Mouse (Mus musculus): ENCODE results near the gene Tifa. TPM values are rescaled to one million over a fixed set of nuclear protein-coding genes. Genes with fewer than 3 reads are reported as not detected.
A peak's percentile ranks its signal among the peaks of the same experiment; 100 is the strongest.
"Not testable (repeated sequence)": the region's sequence is repeated elsewhere in the genome, so short reads cannot be mapped to it uniquely, and the experiment has no call there.

The Tifa gene
- polyA plus RNA-seq, 1 experiment from 2014 or later, result 4.3 TPM

DNA sequence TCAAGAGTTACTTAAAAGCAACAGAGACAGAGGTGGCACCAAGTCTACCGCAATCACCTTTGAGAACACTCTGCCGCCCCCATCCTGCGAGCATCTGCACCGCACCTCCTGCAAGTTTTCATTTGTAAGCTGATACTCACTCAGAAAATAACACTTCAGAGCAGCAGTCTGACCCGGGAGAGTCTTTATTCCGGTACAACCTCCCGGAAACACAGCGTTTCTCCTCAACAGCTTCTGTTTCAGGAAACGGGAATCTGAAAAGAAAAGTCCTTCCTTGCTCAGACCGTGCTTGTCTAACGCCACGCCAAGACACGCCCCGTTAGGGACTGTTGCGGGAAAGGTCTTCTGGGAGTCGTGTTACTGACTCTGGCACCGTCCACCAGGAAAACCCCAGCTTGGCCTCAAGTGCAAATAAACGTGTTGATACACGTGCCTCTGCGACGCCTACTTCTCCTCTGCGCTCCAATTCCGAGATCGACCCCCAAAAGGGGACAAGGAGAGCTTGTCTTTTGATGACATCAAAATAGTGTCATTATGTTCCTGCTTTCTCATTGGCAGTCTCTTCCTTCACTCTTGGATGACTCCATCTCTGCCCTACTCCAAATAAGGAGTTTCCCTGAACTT, 9.5 kb upstream of the Tifa start, which contains the start of gene Alpk1:
Alpk1 (minus strand) TSS at position 507 of the 624 bp plus-strand sequence.
- H3K4me2 ChIP-seq, result peak within 1 kb of the TSS; percentile 58
- ATAC-seq (ENCODE audit: low FRiP score) (no peak), DNase-seq (ENCODE audit: low spot score, missing footprints) (peak; percentile 93)
- no peaks in the 10 kb centered on the region; the same call in 1 of the 2 replicates for H3K27me3 ChIP-seq (ENCODE audit: control insufficient read depth, insufficient read depth, low read length)
- 4% methylated on average over 24 of the region's 24 CpGs for WGBS
- H3K4me3 ChIP-seq (ENCODE audit: low read depth, low read length), result peak within 1 kb of the TSS; percentile 31
- H3K4me1 ChIP-seq (ENCODE audit: control insufficient read depth, insufficient read depth, low read length), result 0 out of 2 replicates have a peak, but pooled peaks cover 3% of the 10 kb centered on the region
- peak within 1 kb of the TSS; percentile 30; the same call in 1 of the 2 replicates for H3K9ac ChIP-seq (ENCODE audit: low read length)
- no peaks in the 10 kb centered on the region for H3K9me3 ChIP-seq (ENCODE audit: control insufficient read depth, low read length)
- no peak within 1 kb of the TSS for H3K27ac ChIP-seq (ENCODE audit: low read depth, low read length)
- H3K36me3 ChIP-seq (ENCODE audit: control insufficient read depth, insufficient read depth, low read length), result no peaks in the 10 kb centered on the region

DNA sequence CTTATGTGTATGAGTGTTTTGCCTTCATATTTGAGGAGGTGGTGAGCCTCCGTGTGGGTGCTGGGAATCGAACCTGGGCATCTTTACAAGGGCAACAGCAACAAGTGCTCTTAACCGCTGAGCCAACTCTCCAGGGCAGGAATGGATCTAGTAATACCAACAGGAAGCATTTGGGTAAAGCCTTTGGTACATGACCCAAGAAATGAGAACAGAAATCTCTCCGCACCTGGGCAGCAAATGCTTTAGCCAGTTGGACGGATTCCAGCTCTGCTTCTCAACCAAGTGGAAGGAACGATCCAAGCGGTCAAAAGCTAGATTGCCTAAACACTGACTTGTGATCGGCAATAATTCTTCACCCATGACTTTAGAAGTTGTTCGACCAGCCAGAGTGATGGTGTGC, 8.7 kb upstream of the Tifa start:
- 0 out of 2 replicates have a peak, but pooled peaks cover 3% of the 10 kb centered on the region for H3K4me1 ChIP-seq (ENCODE audit: control insufficient read depth, insufficient read depth, low read length)
- no peak overlapping the region for H3K27ac ChIP-seq (ENCODE audit: low read depth, low read length)
- no peak overlapping the region for H3K4me3 ChIP-seq (ENCODE audit: low read depth, low read length)
- 98% methylated on average over 9 of the region's 9 CpGs for WGBS
- H3K9me3 ChIP-seq (ENCODE audit: control insufficient read depth, low read length), result no peaks in the 10 kb centered on the region
- no peak for ATAC-seq (ENCODE audit: low FRiP score)
- DNase-seq (ENCODE audit: low spot score, missing footprints), result peak; percentile 69
- H3K27me3 ChIP-seq (ENCODE audit: control insufficient read depth, insufficient read depth, low read length), result no peaks in the 10 kb centered on the region; the same call in 1 of the 2 replicates
- no peaks in the 10 kb centered on the region for H3K36me3 ChIP-seq (ENCODE audit: control insufficient read depth, insufficient read depth, low read length)
- no peak overlapping the region for H3K4me2 ChIP-seq
- H3K9ac ChIP-seq (ENCODE audit: low read length), result no peak overlapping the region

DNA sequence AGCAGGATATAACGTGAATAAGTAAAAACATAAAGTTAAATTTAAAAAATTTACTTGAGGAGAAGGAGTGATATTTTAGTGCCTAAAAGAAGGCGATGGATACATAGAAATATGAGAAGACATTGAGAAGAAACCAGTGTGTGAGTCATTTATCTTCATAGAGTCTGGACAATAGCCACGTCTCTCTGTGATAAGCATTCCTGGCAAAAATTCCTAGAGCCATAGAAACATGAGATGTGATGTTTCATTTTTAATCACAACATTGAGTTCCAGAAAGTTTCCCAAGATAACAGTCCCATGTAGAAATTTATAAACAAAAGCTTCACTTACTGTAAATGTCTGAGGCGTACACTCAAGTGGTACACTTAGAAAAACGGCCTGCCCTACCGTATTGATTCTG, 6.7 kb upstream of the Tifa start:
- ATAC-seq (ENCODE audit: low FRiP score) (no peak), DNase-seq (ENCODE audit: low spot score, missing footprints) (no peak)
- Histone ChIP-seq H3K36me3 (ENCODE audit: control insufficient read depth, insufficient read depth, low read length) (no peaks in the 10 kb centered on the region), H3K4me2 (no peak overlapping the region), H3K9ac (ENCODE audit: low read length) (no peak overlapping the region), H3K4me3 (ENCODE audit: low read depth, low read length) (no peak overlapping the region), H3K27ac (ENCODE audit: low read depth, low read length) (no peak overlapping the region), H3K4me1 (ENCODE audit: control insufficient read depth, insufficient read depth, low read length) (0 out of 2 replicates have a peak, but pooled peaks cover 3% of the 10 kb centered on the region), H3K9me3 (ENCODE audit: control insufficient read depth, low read length) (no peaks in the 10 kb centered on the region), H3K27me3 (ENCODE audit: control insufficient read depth, insufficient read depth, low read length) (peaks cover 6% of the 10 kb centered on the region)
- 89% methylated on average over 6 of the region's 6 CpGs for WGBS

DNA sequence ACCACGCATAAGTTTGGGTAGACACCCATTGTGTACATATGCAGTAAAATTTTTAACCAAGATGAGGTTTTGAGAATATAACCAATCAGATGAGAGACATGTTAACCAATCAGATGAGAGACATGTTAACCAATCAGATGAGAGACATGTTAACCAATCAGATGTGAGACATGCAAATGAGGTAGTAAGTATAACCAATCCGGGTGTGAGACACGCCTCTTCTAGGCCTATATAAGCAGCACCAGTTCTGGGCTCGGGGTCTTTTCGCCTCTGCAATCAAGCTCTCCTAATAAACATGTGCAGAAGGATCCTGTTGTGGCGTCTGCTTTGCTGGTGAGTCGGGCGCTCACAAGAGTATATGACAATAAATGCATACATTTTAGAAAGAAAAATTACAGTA, 5.9 kb upstream of the Tifa start:
- not testable (repeated sequence) for H3K27ac ChIP-seq (ENCODE audit: low read depth, low read length); H3K36me3 ChIP-seq (ENCODE audit: control insufficient read depth, insufficient read depth, low read length); DNase-seq (ENCODE audit: low spot score, missing footprints); H3K4me3 ChIP-seq (ENCODE audit: low read depth, low read length); ATAC-seq (ENCODE audit: low FRiP score); H3K4me2 ChIP-seq; H3K9me3 ChIP-seq (ENCODE audit: control insufficient read depth, low read length); H3K9ac ChIP-seq (ENCODE audit: low read length); H3K4me1 ChIP-seq (ENCODE audit: control insufficient read depth, insufficient read depth, low read length)
- peaks cover 13% of the 10 kb centered on the region for H3K27me3 ChIP-seq (ENCODE audit: control insufficient read depth, insufficient read depth, low read length)
- WGBS, result 94% methylated on average over 8 of the region's 8 CpGs

DNA sequence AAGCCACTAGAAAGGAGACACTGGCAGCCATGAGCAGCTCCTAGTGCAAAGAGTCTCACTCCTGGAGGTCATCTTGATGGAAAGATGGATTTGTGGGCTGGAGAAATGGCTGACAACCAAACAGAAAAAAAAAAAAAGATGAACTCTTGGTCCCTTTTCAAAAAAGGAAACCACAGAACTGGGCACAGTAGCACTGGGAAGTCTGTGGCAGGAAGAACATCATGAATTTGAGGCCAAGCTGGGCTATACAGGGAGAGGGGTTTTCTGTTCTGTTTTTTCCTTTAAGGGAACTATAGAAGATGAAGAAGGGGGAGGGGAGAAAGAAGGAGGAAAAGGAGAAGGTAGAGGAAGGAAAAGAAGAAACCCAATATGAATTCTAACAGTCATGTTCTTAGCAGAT, 2.6 kb upstream of the Tifa start:
- no peak overlapping the region for H3K4me3 ChIP-seq (ENCODE audit: low read depth, low read length)
- H3K9ac ChIP-seq (ENCODE audit: low read length), result no peak overlapping the region
- H3K4me2 ChIP-seq, result no peak overlapping the region
- ATAC-seq (ENCODE audit: low FRiP score) (no peak), DNase-seq (ENCODE audit: low spot score, missing footprints) (no peak)
- H3K4me1 ChIP-seq (ENCODE audit: control insufficient read depth, insufficient read depth, low read length), result peaks cover 17% of the 10 kb centered on the region
- no peak overlapping the region for H3K27ac ChIP-seq (ENCODE audit: low read depth, low read length)
- no peaks in the 10 kb centered on the region for H3K36me3 ChIP-seq (ENCODE audit: control insufficient read depth, insufficient read depth, low read length)
- peaks cover 38% of the 10 kb centered on the region for H3K27me3 ChIP-seq (ENCODE audit: control insufficient read depth, insufficient read depth, low read length)
- H3K9me3 ChIP-seq (ENCODE audit: control insufficient read depth, low read length), result no peaks in the 10 kb centered on the region

DNA sequence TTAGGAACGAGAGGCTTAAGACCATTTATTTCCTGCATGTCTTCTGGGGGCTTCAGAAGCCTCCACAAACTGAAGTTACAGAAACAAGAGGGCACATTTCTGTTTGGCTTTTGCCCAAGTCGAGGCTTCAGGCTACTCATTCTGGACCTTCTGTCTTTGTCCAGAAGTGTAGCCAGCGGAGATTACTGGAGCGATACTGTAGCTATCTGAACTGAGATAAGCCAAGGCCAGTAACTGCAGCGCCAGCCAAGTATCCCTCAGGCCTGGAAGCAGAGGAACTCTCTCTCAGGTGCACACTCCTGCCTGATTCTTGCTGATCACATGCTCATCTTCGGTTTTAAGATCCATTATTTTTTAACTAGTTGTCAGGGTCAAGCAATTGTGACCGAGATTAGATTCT, 1.6 kb upstream of the Tifa start:
- Histone ChIP-seq H3K9me3 (ENCODE audit: control insufficient read depth, low read length) (no peaks in the 10 kb centered on the region), H3K4me3 (ENCODE audit: low read depth, low read length) (no peak overlapping the region), H3K27me3 (ENCODE audit: control insufficient read depth, insufficient read depth, low read length) (peaks cover 42% of the 10 kb centered on the region), H3K4me1 (ENCODE audit: control insufficient read depth, insufficient read depth, low read length) (peaks cover 17% of the 10 kb centered on the region), H3K4me2 (no peak overlapping the region), H3K36me3 (ENCODE audit: control insufficient read depth, insufficient read depth, low read length) (no peaks in the 10 kb centered on the region), H3K9ac (ENCODE audit: low read length) (no peak overlapping the region), H3K27ac (ENCODE audit: low read depth, low read length) (no peak overlapping the region)
- DNase-seq (ENCODE audit: low spot score, missing footprints) (peak; percentile 87), ATAC-seq (ENCODE audit: low FRiP score) (no peak)
- WGBS, result 41% methylated on average over 7 of the region's 7 CpGs

DNA sequence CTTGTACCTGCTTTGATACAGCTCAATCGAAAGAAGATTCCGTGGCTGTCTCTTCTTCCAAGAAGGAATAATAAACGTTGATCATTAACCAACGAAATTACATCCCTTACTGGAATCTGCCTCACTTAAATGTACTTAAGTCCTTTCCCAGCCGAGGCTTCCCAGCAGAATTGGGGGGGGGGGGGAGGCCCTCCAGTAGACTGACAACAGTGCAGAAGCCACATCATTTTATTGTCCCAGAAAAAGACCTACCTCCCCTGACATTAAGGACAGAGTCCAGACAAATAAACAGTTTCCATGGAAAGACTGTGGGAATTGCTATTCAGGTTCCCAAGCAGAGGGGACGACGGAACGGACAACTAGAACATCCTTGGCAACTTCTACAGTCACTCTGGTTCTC, 686 bp upstream of the Tifa start:
- DNase-seq (ENCODE audit: low spot score, missing footprints) (no peak), ATAC-seq (ENCODE audit: low FRiP score) (no peak)
- no peak overlapping the region for H3K4me3 ChIP-seq (ENCODE audit: low read depth, low read length)
- H3K36me3 ChIP-seq (ENCODE audit: control insufficient read depth, insufficient read depth, low read length), result no peaks in the 10 kb centered on the region
- H3K9me3 ChIP-seq (ENCODE audit: control insufficient read depth, low read length), result no peaks in the 10 kb centered on the region
- H3K4me2 ChIP-seq, result no peak overlapping the region; the same call in 1 of the 2 replicates
- 18% methylated on average over 8 of the region's 8 CpGs for WGBS
- H3K4me1 ChIP-seq (ENCODE audit: control insufficient read depth, insufficient read depth, low read length), result peaks cover 17% of the 10 kb centered on the region
- H3K9ac ChIP-seq (ENCODE audit: low read length), result no peak overlapping the region
- H3K27me3 ChIP-seq (ENCODE audit: control insufficient read depth, insufficient read depth, low read length), result peaks cover 42% of the 10 kb centered on the region
- H3K27ac ChIP-seq (ENCODE audit: low read depth, low read length), result no peak overlapping the region

DNA sequence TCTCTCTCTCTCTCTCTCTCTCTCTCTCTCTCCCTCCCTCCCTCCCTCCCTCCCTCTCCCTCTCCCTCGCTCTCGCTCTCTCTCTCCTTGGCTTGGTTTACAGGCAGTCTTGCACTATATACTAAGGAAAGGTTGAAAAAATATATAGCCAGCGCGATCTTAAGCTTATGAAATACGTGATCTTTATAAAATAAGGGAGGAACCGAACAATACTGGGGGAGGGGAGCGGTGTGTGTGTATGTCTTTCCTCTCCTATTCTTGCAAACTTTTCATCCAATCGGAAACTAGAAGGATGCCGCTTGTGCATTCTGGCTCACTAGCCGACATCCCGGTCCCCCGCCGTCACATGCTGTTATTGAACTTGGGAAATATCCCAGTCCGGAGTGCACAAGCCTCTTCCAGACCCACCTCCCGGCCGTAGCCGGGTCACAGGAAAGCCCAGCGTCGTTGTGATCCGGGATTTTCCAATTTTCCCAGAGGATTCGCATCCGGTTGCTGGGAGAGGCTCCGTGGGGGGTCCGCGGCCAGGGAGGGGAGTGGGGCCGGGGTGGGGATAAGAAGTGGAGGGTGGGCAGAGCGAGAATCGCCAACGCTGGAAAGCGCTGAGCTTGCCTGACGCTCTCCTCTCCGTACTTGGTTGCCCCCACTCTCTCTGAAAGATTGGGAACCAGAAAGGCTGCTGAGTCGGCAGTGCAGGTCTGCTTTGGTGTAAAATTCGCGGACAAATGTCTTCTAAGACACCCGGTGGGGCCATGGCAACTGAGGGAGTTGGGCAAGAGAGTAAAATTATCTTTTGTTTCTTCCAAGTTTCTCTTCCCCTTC, 840 bp downstream of the Tifa start:
- under 1% methylated on average over 36 of the region's 36 CpGs for WGBS
- Histone ChIP-seq H3K4me1 (ENCODE audit: control insufficient read depth, insufficient read depth, low read length) (peaks cover 17% of the 10 kb centered on the region), H3K27ac (ENCODE audit: low read depth, low read length) (no peak overlapping the region), H3K4me2 (peak overlapping the region; percentile 96), H3K9ac (ENCODE audit: low read length) (peak overlapping the region; percentile 50), H3K9me3 (ENCODE audit: control insufficient read depth, low read length) (no peaks in the 10 kb centered on the region), H3K27me3 (ENCODE audit: control insufficient read depth, insufficient read depth, low read length) (peaks cover 42% of the 10 kb centered on the region), H3K36me3 (ENCODE audit: control insufficient read depth, insufficient read depth, low read length) (no peaks in the 10 kb centered on the region), H3K4me3 (ENCODE audit: low read depth, low read length) (peak overlapping the region; percentile 48)
- DNase-seq (ENCODE audit: low spot score, missing footprints) (peak; percentile 96), ATAC-seq (ENCODE audit: low FRiP score) (peak; percentile 64)

DNA sequence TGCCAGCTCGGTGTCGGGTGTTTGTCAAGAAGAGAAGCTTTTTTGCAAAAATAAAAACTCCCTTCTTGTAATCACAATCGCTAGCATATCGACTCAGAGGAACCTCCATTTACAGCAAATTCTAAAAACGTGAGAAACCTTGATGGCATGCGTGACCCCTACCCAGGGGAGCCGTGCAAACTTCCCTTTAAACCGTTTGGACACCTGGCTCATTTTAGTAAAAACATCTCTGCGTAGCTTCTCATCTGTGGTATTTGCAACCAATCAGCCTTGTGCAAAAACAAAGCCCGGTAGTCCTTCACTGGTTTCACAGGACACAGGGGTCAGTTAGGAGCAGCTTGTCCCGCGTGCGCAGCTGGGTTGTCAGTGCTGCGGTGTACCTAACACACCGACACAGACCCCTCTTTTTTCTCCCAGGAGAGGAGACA, 1.5 kb downstream of the Tifa start:
- WGBS, result 3% methylated on average over 15 of the region's 15 CpGs
- no peak for ATAC-seq (ENCODE audit: low FRiP score)

More for the DNA sequence above, 1.5 kb downstream of the Tifa start:
- Histone ChIP-seq H3K9me3 (ENCODE audit: control insufficient read depth, low read length) (no peaks in the 10 kb centered on the region), H3K4me1 (ENCODE audit: control insufficient read depth, insufficient read depth, low read length) (peaks cover 17% of the 10 kb centered on the region), H3K27ac (ENCODE audit: low read depth, low read length) (no peak overlapping the region), H3K36me3 (ENCODE audit: control insufficient read depth, insufficient read depth, low read length) (no peaks in the 10 kb centered on the region), H3K4me3 (ENCODE audit: low read depth, low read length) (peak overlapping the region; percentile 48), H3K27me3 (ENCODE audit: control insufficient read depth, insufficient read depth, low read length) (peaks cover 42% of the 10 kb centered on the region), H3K4me2 (peak overlapping the region; percentile 96), H3K9ac (ENCODE audit: low read length) (peak overlapping the region; percentile 50)
- no peak for DNase-seq (ENCODE audit: low spot score, missing footprints)
